Mouse (Mus musculus) adrenal gland, adult 10 weeks (tissue): ENCODE results near the gene Pde4d. TPM values are rescaled to one million over a fixed set of nuclear protein-coding genes. Genes with fewer than 3 reads are reported as not detected.

Source experiments
- polyA plus RNA-seq: library from polyadenylated mRNA; stranded (reverse); fragments of 350-450 nt; fragmentation: Illumina TruSeq; extraction: RNeasy Lipid Tissue Mini Kit (QIAGEN cat#74804); gene quantifications from one replicate; pipeline ENCODE4 v1.2.3, GENCODE M21; 2014; ENCODE audit warnings: low read depth, low replicate concordance

Gene Pde4d
- polyA plus RNA-seq, result 9.7 TPM

GRCm38 (mm10) chr13:108449116-108450097 is at the start of gene Pde4d:
Gene Pde4d (plus strand): TSS chr13:108449948.

Other genes starting within 250 kb of the Pde4d start
- 8.0 TPM for gene Elovl7, start 235.5 kb upstream of the Pde4d start, polyA plus RNA-seq
- gene Depdc1b, start 133.6 kb upstream of the Pde4d start, polyA plus RNA-seq, result 0.87 TPM